Mouse (Mus musculus) NIH3T3 (cell line): ENCODE measurements at regions not wholly inside any gene's neighbourhood (a gene's known extent, or its start where the extent isn't known, plus 50 kb on each side); places are given as distances from the start of the nearest gene placed in this dataset.
"Not testable (repeated sequence)": the region's sequence is repeated elsewhere in the genome, so short reads cannot be mapped to it uniquely, and the experiment has no call there.

Source experiments
- DNase-seq: peaks from one replicate; pipeline ENCODE4 v3.0.0-alpha.2; 2012; ENCODE audit warnings: low read depth

GRCm38 (mm10) chr4:3049972-3050846, 116.9 kb upstream of the Vmn1r2 start:
- no peak for DNase-seq

- DNase-seq, result no peak
Observed at GRCm38 (mm10) chr4:3050847-3051135, 116.3 kb upstream of the Vmn1r2 start.

GRCm38 (mm10) chr4:3051212-3051611, 115.9 kb upstream of the Vmn1r2 start:
- DNase-seq, result no peak

- DNase-seq, result no peak
Observed at GRCm38 (mm10) chr4:3052314-3053059, 114.6 kb upstream of the Vmn1r2 start.

GRCm38 (mm10) chr4:3053060-3053406, 114.1 kb upstream of the Vmn1r2 start:
- no peak for DNase-seq

GRCm38 (mm10) chr4:3053496-3054216, 113.5 kb upstream of the Vmn1r2 start:
- DNase-seq, result no peak

GRCm38 (mm10) chr4:3054886-3055285, 112.2 kb upstream of the Vmn1r2 start:
- DNase-seq, result no peak

GRCm38 (mm10) chr4:3055396-3055795, 111.7 kb upstream of the Vmn1r2 start:
- DNase-seq, result no peak

- DNase-seq, result no peak
Observed at GRCm38 (mm10) chr4:3059511-3060054, 107.5 kb upstream of the Vmn1r2 start.

- DNase-seq, result no peak
Observed at GRCm38 (mm10) chr4:3062027-3062605, 105.0 kb upstream of the Vmn1r2 start.

- DNase-seq, result no peak
Observed at GRCm38 (mm10) chr4:3063966-3064365, 103.2 kb upstream of the Vmn1r2 start.

GRCm38 (mm10) chr4:3064571-3064970, 102.5 kb upstream of the Vmn1r2 start:
- no peak for DNase-seq

- DNase-seq, result not testable (repeated sequence)
Observed at GRCm38 (mm10) chr4:3065335-3065734, 101.8 kb upstream of the Vmn1r2 start.

- DNase-seq, result no peak
Observed at GRCm38 (mm10) chr4:3066051-3066736, 100.9 kb upstream of the Vmn1r2 start.

GRCm38 (mm10) chr4:3067265-3067664, 99.9 kb upstream of the Vmn1r2 start:
- no peak for DNase-seq

- peak; percentile 39 for DNase-seq
Observed at GRCm38 (mm10) chr4:3067666-3068065, 99.5 kb upstream of the Vmn1r2 start.

- no peak for DNase-seq
Observed at GRCm38 (mm10) chr4:3068306-3069223, 98.6 kb upstream of the Vmn1r2 start.

GRCm38 (mm10) chr4:3069341-3069740, 97.8 kb upstream of the Vmn1r2 start:
- no peak for DNase-seq

- not testable (repeated sequence) for DNase-seq
Observed at GRCm38 (mm10) chr4:3071326-3071725, 95.8 kb upstream of the Vmn1r2 start.

- DNase-seq, result no peak
Observed at GRCm38 (mm10) chr4:3079901-3080300, 87.2 kb upstream of the Vmn1r2 start.
